Mouse (Mus musculus) kidney, postnatal 0 days (tissue): ENCODE measurements around the gene Rasa4. TPM values are rescaled to one million over a fixed set of nuclear protein-coding genes. Genes with fewer than 3 reads are reported as not detected.

Experiments
- ATAC-seq: fragments of 200-750 bp; cut with Nextera tagmentation; replicated peaks from 2 replicates; pipeline ENCODE4 v1.8.0; 2017; ENCODE audit warnings: low read depth, moderate number of reproducible peaks, moderate TSS enrichment, moderate library complexity; ENCODE audit not compliant: low FRiP score
- DNase-seq: peaks from one replicate; pipeline ENCODE4 v3.0.0-alpha.2; 2016; ENCODE audit warnings: low spot score
- H3K27ac ChIP-seq: fragments of 300-500 bp; sonication (generic); 2 replicates; pipeline ENCODE4 v1.5.1; 2014; ENCODE audit warnings: mild to moderate bottlenecking
- H3K27me3 ChIP-seq: fragments of 300-500 bp; sonication (generic); 2 replicates; pipeline ENCODE4 v1.6.1; 2014; ENCODE audit warnings: low read length, mixed read lengths; ENCODE audit not compliant: insufficient read depth
- H3K36me3 ChIP-seq: fragments of 300-500 bp; sonication (generic); 2 replicates; pipeline ENCODE4 v1.6.1; 2014; ENCODE audit warnings: low read length, mixed read lengths; ENCODE audit not compliant: insufficient read depth
- H3K4me1 ChIP-seq: fragments of 300-500 bp; sonication (generic); replicated peaks from 2 replicates; pipeline ENCODE4 v1.6.1; 2014; ENCODE audit warnings: antibody characterized with exemption, low read length, mixed read lengths; ENCODE audit not compliant: insufficient read depth
- H3K4me2 ChIP-seq: fragments of 300-500 bp; sonication (generic); 2 replicates; pipeline ENCODE4 v1.6.1; 2014; ENCODE audit warnings: mild to moderate bottlenecking, low read length, moderate library complexity, mixed read lengths
- H3K4me3 ChIP-seq: fragments of 300-500 bp; sonication (generic); replicated peaks from 2 replicates; pipeline ENCODE4 v1.5.1; 2014; ENCODE audit warnings: low read depth, low read length
- H3K9ac ChIP-seq: fragments of 300-500 bp; sonication (generic); 2 replicates; pipeline ENCODE4 v1.6.1; 2014; ENCODE audit warnings: low read depth, low read length
- H3K9me3 ChIP-seq: fragments of 300-500 bp; sonication (generic); replicated peaks from 2 replicates; pipeline ENCODE4 v1.6.1; 2016; ENCODE audit warnings: low read length, inconsistent platforms, mixed read lengths
- CTCF ChIP-seq: IDR thresholded peaks from 2 replicates; pipeline ENCODE4 v1.5.1; 2016; ENCODE audit warnings: antibody characterized with exemption, low read depth, mild to moderate bottlenecking, moderate library complexity
- WGBS: fragments of 180-500 bp; shearing (Covaris S2); extraction: QIAGEN DNeasy Blood & Tissue Kit; methylation state at CpG from one replicate; pipeline ENCODE4 v1.1.7; 2014; 5-methylcytosine and 5-hydroxymethylcytosine counted together
- polyA plus RNA-seq: library from polyadenylated mRNA; unstranded; fragments of >200 nt; fragmentation: Nextera tagmentation; extraction: Ambion mirVana; gene quantifications from 2 replicates; pipeline ENCODE4 v1.2.1, GENCODE M21; 2015

Gene Rasa4
- polyA plus RNA-seq, 1 experiment from 2014 or later, result 8.8 TPM

DNA sequence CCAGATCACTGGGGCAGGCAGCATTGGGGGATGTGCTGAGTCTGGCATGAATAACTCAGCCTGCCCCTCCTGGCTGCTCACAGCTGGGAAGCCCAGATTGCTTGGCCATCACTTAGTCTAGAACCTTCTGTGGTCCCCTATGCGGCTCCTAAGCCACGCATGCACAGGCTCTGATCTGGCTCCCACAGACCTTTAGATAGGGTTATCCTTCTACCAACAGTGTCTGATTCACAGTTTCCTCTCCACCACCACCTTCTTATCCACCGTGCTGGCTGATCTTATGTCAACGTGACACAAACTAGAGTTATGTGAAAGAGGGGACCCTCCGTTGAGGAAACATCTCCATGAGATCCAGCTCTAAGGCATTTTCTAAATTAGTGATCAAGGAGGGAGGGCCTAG, 8.6 kb upstream of the Rasa4 start:
- no peak for TF ChIP-seq CTCF
- ATAC-seq (no peak), DNase-seq (no peak)
- Histone ChIP-seq H3K9me3 (no peaks in the 10 kb centered on the region), H3K36me3 (no peaks in the 10 kb centered on the region), H3K4me1 (no peaks in the 10 kb centered on the region; the same call in none of the 2 replicates), H3K27ac (no peak overlapping the region), H3K4me2 (no peak overlapping the region), H3K4me3 (no peak overlapping the region), H3K27me3 (no peaks in the 10 kb centered on the region), H3K9ac (no peak overlapping the region)
- 96% methylated on average over 5 of the region's 5 CpGs for WGBS

DNA sequence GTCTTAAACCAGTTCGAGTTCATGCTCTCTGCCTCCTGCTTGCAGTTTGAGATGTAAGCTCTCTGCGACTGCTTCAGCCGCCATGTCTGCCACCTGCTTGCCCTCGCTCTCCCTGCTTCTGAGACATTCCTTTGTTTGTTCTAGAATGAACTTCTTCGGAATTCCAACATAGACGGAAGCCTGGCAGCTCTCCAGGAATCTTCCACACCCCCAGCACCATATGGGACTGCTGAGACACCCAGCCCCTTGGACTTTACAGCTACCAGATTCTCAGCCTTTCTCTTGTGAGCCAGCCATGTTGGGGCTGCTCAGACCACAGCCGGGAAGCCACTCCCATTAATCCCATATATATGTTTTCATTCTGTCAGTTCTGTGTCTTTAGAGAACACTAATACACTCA, 7.4 kb upstream of the Rasa4 start:
- ATAC-seq (no peak; the same call in 1 of the 2 replicates), DNase-seq (peak; percentile 63)
- Histone ChIP-seq H3K9me3 (no peaks in the 10 kb centered on the region), H3K9ac (no peak overlapping the region), H3K4me1 (no peaks in the 10 kb centered on the region; the same call in none of the 2 replicates), H3K27ac (peak overlapping the region; percentile 72), H3K36me3 (no peaks in the 10 kb centered on the region), H3K4me3 (no peak overlapping the region), H3K27me3 (no peaks in the 10 kb centered on the region), H3K4me2 (peak overlapping the region; percentile 16; the same call in 1 of the 2 replicates)
- 33% methylated on average over 7 of the region's 7 CpGs for WGBS
- no peak for TF ChIP-seq CTCF

DNA sequence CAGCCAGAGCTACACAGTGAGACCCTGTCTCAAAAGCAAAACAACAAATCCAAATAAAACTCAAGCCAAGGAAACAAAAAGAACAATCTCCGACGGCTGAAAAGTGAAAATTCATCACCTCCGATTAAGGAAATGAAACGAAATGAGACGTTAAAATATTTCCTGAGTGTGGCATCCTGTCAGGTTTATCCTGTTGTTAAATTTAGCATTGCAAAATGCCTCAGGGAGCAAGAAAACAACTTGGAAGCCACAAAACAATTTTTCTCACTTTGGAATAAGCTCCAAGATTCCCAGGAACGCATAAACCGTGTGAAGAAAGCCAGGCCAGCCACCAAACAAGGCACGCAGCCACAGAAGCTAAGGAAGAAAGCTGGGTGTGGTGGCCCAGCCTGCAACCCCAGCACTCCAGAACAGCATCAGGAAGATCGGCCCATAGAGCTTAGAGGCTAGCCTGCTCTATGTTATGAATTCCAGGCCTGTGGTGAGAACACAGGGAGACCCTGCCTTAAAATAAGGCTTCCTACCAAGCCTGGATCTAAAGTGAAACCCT, 6.6 kb upstream of the Rasa4 start:
- H3K36me3 ChIP-seq, result no peaks in the 10 kb centered on the region
- H3K4me3 ChIP-seq, result no peak overlapping the region
- H3K27ac ChIP-seq, result peak overlapping the region; percentile 72
- no peaks in the 10 kb centered on the region for H3K27me3 ChIP-seq
- no peak overlapping the region for H3K9ac ChIP-seq
- H3K4me1 ChIP-seq, result no peaks in the 10 kb centered on the region; the same call in none of the 2 replicates
- 61% methylated on average over 9 of the region's 9 CpGs for WGBS
- no peak overlapping the region for H3K4me2 ChIP-seq
- no peaks in the 10 kb centered on the region for H3K9me3 ChIP-seq
- no peak for ATAC-seq
- DNase-seq, result peak; percentile 41
- no peak for TF ChIP-seq CTCF

DNA sequence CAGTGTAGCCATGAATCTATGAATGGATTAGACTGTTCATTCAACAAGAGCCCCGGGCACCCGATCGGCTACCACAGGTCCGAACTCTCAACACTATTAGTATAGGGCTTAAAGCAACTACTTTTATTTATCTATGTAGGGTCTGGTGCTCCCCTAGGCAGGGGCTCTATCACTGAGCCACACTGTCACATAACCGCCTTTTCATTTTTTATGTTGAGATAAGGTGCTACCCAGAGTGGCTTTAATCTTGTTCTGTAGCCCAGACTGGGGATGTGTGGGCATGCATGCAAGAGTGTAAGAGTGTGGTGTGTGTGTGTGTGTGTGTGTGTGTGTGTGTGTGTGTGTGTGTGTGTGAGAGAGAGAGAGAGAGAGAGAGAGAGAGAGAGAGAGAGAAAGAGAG, 5.6 kb upstream of the Rasa4 start:
- Histone ChIP-seq H3K9me3 (no peaks in the 10 kb centered on the region), H3K27me3 (no peaks in the 10 kb centered on the region), H3K4me3 (no peak overlapping the region), H3K4me2 (no peak overlapping the region), H3K9ac (no peak overlapping the region), H3K4me1 (no peaks in the 10 kb centered on the region; the same call in none of the 2 replicates), H3K27ac (no peak overlapping the region), H3K36me3 (no peaks in the 10 kb centered on the region)
- ATAC-seq (no peak), DNase-seq (no peak)
- 95% methylated on average over 5 of the region's 5 CpGs for WGBS
- no peak for TF ChIP-seq CTCF

DNA sequence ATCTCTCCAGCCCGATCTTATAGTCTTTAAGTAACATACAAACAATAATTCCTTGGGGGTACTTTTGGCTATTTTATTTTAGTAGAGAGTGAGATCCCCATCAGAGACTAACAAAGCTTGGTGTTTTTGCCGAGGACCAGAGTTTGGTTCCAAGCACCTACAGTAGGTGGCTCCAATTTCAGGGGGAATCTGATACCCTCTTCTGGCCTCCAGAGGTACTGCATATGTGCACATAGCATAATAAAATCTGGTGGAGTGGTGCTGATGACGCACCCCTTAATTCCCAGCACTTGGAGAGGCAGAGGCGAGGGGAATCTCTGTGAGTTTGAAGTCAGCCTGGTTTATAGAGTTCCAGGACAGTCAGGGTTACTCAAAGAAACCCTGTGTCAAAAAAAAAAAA, 1.4 kb upstream of the Rasa4 start:
- TF ChIP-seq CTCF, result peak; percentile 37; the same call in 1 of the 2 replicates
- WGBS, result 85% methylated on average over 4 of the region's 4 CpGs
- Histone ChIP-seq H3K36me3 (no peaks in the 10 kb centered on the region), H3K9ac (no peak overlapping the region), H3K9me3 (no peaks in the 10 kb centered on the region), H3K4me2 (no peak overlapping the region), H3K27ac (no peak overlapping the region), H3K27me3 (no peaks in the 10 kb centered on the region), H3K4me1 (no peaks in the 10 kb centered on the region; the same call in 1 of the 2 replicates), H3K4me3 (no peak overlapping the region)
- ATAC-seq, result no peak
- no peak for DNase-seq

DNA sequence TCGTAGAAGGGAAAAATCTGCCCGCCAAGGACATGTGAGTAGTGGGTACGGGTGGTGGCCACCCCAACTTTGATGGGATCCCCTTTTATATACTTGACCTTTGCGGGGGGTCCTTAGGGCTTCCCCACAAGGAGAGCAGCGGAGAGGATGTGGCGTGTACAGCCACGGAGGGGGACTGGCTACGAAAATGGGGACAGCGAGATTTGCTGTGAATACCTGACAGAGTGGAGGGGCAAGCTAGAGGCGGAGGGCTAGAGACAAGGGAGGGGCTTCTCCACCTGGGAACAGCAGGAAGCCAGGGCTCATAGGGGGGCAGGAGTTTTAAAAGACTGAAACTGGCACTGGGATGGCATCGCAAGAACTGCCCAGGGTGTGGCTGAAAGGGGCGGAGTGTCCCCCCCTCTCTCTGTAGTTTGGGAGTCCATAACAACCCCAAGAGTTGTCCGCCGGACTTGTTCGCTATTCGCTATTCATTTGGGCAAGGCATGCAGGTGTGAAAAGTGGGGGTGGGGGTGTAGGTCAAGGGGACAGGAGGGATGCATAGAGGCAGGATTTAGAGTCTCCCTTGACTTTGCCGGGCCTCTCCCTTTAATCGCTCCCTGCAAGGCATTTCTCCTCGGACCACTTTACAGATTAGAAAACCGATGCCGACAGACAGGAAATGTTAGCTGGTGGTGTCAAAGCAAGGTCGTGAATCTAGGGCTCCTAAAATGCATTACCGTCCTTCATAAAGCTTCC, 597 bp downstream of the Rasa4 start:
- no peaks in the 10 kb centered on the region for H3K4me1 ChIP-seq
- DNase-seq (peak; percentile 22), ATAC-seq (peak; percentile 19; the same call in 1 of the 2 replicates)
- no peaks in the 10 kb centered on the region for H3K27me3 ChIP-seq
- no peaks in the 10 kb centered on the region for H3K36me3 ChIP-seq
- H3K27ac ChIP-seq, result no peak overlapping the region
- H3K9ac ChIP-seq, result peak overlapping the region; percentile 55; the same call in 1 of the 2 replicates
- peak overlapping the region; percentile 66 for H3K4me3 ChIP-seq
- 3% methylated on average over 23 of the region's 23 CpGs for WGBS
- no peak for TF ChIP-seq CTCF
- H3K4me2 ChIP-seq, result peak overlapping the region; percentile 98
- H3K9me3 ChIP-seq, result no peaks in the 10 kb centered on the region
